Mouse (Mus musculus) forebrain, embryonic 15.5 days (tissue): ENCODE results near the gene Tcn2. TPM values are rescaled to one million over a fixed set of nuclear protein-coding genes. Genes with fewer than 3 reads are reported as not detected.
A peak's percentile ranks its signal among the peaks of the same experiment; 100 is the strongest.

ENCODE experiments used
- ATAC-seq: fragments of 200-750 bp; cut with Nextera tagmentation; replicated peaks from 2 replicates; pipeline ENCODE4 v1.8.0; 2017; ENCODE audit warnings: mild to moderate bottlenecking, moderate TSS enrichment, moderate library complexity
- H3K27ac ChIP-seq: fragments of 300-500 bp; sonication (generic); replicated peaks from 2 replicates; pipeline ENCODE4 v1.5.1; 2015; ENCODE audit warnings: mild to moderate bottlenecking, inconsistent platforms
- H3K27me3 ChIP-seq: fragments of 300-500 bp; sonication (generic); 2 replicates; pipeline ENCODE4 v1.6.1; 2015; ENCODE audit warnings: inconsistent platforms
- H3K36me3 ChIP-seq: fragments of 300-500 bp; sonication (generic); 2 replicates; pipeline ENCODE4 v1.6.1; 2015; ENCODE audit warnings: mild to moderate bottlenecking, inconsistent platforms
- H3K4me1 ChIP-seq: fragments of 300-500 bp; sonication (generic); 2 replicates; pipeline ENCODE4 v1.6.1; 2015; ENCODE audit warnings: inconsistent platforms
- H3K4me2 ChIP-seq: fragments of 300-500 bp; sonication (generic); replicated peaks from 2 replicates; pipeline ENCODE4 v1.6.1; 2015; ENCODE audit warnings: mild to moderate bottlenecking, inconsistent platforms
- H3K4me3 ChIP-seq: fragments of 300-500 bp; sonication (generic); 2 replicates; pipeline ENCODE4 v1.5.1; 2015; ENCODE audit warnings: mild to moderate bottlenecking, inconsistent platforms
- H3K9ac ChIP-seq: fragments of 300-500 bp; sonication (generic); replicated peaks from 2 replicates; pipeline ENCODE4 v1.6.1; 2015; ENCODE audit warnings: mild to moderate bottlenecking, inconsistent platforms
- H3K9me3 ChIP-seq: fragments of 300-500 bp; sonication (generic); 2 replicates; pipeline ENCODE4 v1.6.1; 2016; ENCODE audit warnings: inconsistent platforms
- WGBS: fragments of 180-500 bp; shearing (Covaris S2); methylation state at CpG from one replicate; pipeline ENCODE4 v1.1.7; 2015; ENCODE audit warnings: mixed read lengths; 5-methylcytosine and 5-hydroxymethylcytosine counted together
- polyA plus RNA-seq: library from polyadenylated mRNA; unstranded; fragments of >200 nt; fragmentation: Nextera tagmentation; extraction: Ambion mirVana; gene quantifications from 2 replicates; pipeline ENCODE4 v1.2.1, GENCODE M21; 2015

Gene Tcn2
- 14.1 and 15.3 TPM in 2 replicates for polyA plus RNA-seq

- ATAC-seq: peak; percentile 62
- Histone ChIP-seq H3K9me3 (no peaks in the 10 kb centered on the region), H3K27me3 (no peaks in the 10 kb centered on the region; the same call in 1 of the 2 replicates), H3K4me1 (peaks cover 25% of the 10 kb centered on the region), H3K4me2 (peak within 1 kb of the TSS; percentile 68), H3K27ac (no peak within 1 kb of the TSS), H3K4me3 (peak within 1 kb of the TSS; percentile 42), H3K9ac (peak within 1 kb of the TSS; percentile 41), H3K36me3 (no peaks in the 10 kb centered on the region)
- WGBS: under 1% methylated on average over 26 of the region's 26 CpGs
Observed at GRCm38 (mm10) chr11:3931511-3932211, at the start of gene Tcn2. Tcn2 (minus strand) TSS chr11:3932159.

GRCm38 (mm10) chr11:3981536-3981935 is 49.6 kb upstream of the Tcn2 start:
- peaks cover 6% of the 10 kb centered on the region for H3K4me1 ChIP-seq
- H3K9ac ChIP-seq: no peak overlapping the region
- no peak overlapping the region for H3K27ac ChIP-seq
- H3K4me3 ChIP-seq: no peak overlapping the region
- 83% methylated on average over 6 of the region's 6 CpGs for WGBS
- ATAC-seq: no peak
- peaks cover 34% of the 10 kb centered on the region for H3K36me3 ChIP-seq
- H3K27me3 ChIP-seq: peaks cover 11% of the 10 kb centered on the region; the same call in 1 of the 2 replicates
- no peak overlapping the region for H3K4me2 ChIP-seq
- no peaks in the 10 kb centered on the region for H3K9me3 ChIP-seq

GRCm38 (mm10) chr11:3978421-3978820 is 46.5 kb upstream of the Tcn2 start:
- Histone ChIP-seq H3K4me3 (no peak overlapping the region), H3K27ac (no peak overlapping the region), H3K27me3 (no peaks in the 10 kb centered on the region), H3K36me3 (peaks cover 64% of the 10 kb centered on the region), H3K9me3 (no peaks in the 10 kb centered on the region), H3K4me2 (no peak overlapping the region), H3K4me1 (peaks cover 3% of the 10 kb centered on the region), H3K9ac (no peak overlapping the region)
- no peak for ATAC-seq
- 87% methylated on average over 5 of the region's 5 CpGs for WGBS

GRCm38 (mm10) chr11:3976678-3977077 is 44.7 kb upstream of the Tcn2 start, which contains the start of gene 4930556J24Rik:
4930556J24Rik (minus strand) TSS chr11:3976778.
- no peaks in the 10 kb centered on the region for H3K27me3 ChIP-seq
- H3K9ac ChIP-seq: no peak within 1 kb of the TSS
- no peak for ATAC-seq
- H3K27ac ChIP-seq: no peak within 1 kb of the TSS
- H3K9me3 ChIP-seq: no peaks in the 10 kb centered on the region
- H3K4me1 ChIP-seq: no peaks in the 10 kb centered on the region
- H3K4me2 ChIP-seq: no peak within 1 kb of the TSS
- H3K36me3 ChIP-seq: peaks cover 78% of the 10 kb centered on the region
- WGBS: 98% methylated on average over 6 of the region's 6 CpGs
- H3K4me3 ChIP-seq: no peak within 1 kb of the TSS

DNA sequence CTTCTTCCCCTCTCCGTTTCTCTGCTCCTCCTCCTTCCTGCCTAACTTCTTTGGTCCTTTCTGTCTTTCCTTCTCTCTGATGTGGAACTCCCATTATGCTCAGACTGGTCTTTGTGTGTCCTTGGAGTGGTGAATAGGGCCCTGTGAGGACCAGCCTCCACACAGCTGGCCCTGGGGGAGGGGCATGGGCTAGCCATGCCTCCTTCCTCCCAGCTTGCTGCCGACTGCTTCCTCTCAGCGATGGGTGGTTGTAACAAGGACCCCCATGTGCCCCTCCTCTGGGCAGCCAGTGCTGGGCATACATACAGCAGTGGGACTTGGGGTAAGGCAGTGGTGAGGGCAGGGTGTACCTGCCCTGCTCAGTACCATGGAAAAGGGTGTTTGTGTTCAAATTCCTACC is 42.4 kb upstream of the Tcn2 start:
- H3K27ac ChIP-seq: no peak overlapping the region
- H3K9ac ChIP-seq: no peak overlapping the region
- WGBS: 57% methylated on average over 3 of the region's 3 CpGs
- H3K36me3 ChIP-seq: peaks cover 94% of the 10 kb centered on the region
- H3K4me2 ChIP-seq: no peak overlapping the region
- ATAC-seq: no peak
- no peaks in the 10 kb centered on the region for H3K9me3 ChIP-seq
- no peaks in the 10 kb centered on the region for H3K27me3 ChIP-seq
- no peaks in the 10 kb centered on the region for H3K4me1 ChIP-seq
- no peak overlapping the region for H3K4me3 ChIP-seq

GRCm38 (mm10) chr11:3973081-3973480 is 41.1 kb upstream of the Tcn2 start:
- WGBS: 96% methylated on average over 7 of the region's 7 CpGs
- peaks cover 92% of the 10 kb centered on the region for H3K36me3 ChIP-seq

DNA sequence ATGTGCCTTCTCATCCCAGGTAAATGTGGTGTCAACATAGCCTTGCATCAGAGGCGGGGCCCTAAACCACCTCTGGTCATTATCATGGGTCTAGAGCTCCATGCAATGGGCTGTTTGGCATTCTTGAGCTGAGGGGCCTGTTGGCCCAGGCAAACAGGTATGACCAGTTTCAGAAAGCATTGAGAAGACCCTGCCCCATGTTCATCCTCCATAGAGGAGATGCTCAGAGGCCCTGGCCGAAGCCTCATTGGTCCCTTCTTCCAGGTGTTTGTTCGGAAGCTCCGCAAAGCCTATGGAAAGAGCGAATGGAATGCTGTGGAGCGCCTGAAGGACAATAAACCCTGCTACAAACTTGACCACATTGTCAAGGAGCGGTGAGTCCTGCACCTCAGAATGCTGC is 38.4 kb upstream of the Tcn2 start:
- Histone ChIP-seq H3K4me2 (no peak overlapping the region), H3K4me1 (peaks cover 3% of the 10 kb centered on the region), H3K27me3 (no peaks in the 10 kb centered on the region), H3K36me3 (peaks cover 65% of the 10 kb centered on the region), H3K9me3 (no peaks in the 10 kb centered on the region), H3K27ac (no peak overlapping the region), H3K9ac (no peak overlapping the region), H3K4me3 (no peak overlapping the region)
- 94% methylated on average over 7 of the region's 7 CpGs for WGBS
- no peak for ATAC-seq

More at GRCm38 (mm10) chr11:3973081-3973480, 41.1 kb upstream of the Tcn2 start:
- H3K4me2 ChIP-seq: no peak overlapping the region
- no peak overlapping the region for H3K27ac ChIP-seq
- H3K27me3 ChIP-seq: no peaks in the 10 kb centered on the region
- no peaks in the 10 kb centered on the region for H3K9me3 ChIP-seq
- no peak for ATAC-seq
- H3K4me3 ChIP-seq: no peak overlapping the region
- H3K4me1 ChIP-seq: no peaks in the 10 kb centered on the region
- H3K9ac ChIP-seq: no peak overlapping the region

DNA sequence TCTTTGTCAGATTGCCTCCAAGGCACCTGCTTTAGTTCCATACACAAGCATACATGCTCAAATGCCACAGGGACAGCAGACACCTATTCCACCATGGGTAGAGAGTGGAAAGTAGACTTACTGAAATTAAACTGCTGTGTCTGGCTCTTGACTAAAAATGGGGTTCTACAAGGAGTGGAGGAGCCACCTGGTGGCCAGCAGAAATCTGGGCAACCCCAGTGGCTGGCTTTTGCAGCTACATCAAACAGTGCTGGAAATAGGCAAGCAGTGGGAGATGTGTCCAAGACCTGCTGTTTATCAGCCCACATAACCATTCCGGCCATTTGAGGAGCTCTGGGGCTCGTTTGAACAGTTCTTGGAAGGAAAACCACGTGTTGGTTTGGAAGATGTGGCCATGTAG is 37.9 kb upstream of the Tcn2 start:
- 94% methylated on average over 3 of the region's 3 CpGs for WGBS

DNA sequence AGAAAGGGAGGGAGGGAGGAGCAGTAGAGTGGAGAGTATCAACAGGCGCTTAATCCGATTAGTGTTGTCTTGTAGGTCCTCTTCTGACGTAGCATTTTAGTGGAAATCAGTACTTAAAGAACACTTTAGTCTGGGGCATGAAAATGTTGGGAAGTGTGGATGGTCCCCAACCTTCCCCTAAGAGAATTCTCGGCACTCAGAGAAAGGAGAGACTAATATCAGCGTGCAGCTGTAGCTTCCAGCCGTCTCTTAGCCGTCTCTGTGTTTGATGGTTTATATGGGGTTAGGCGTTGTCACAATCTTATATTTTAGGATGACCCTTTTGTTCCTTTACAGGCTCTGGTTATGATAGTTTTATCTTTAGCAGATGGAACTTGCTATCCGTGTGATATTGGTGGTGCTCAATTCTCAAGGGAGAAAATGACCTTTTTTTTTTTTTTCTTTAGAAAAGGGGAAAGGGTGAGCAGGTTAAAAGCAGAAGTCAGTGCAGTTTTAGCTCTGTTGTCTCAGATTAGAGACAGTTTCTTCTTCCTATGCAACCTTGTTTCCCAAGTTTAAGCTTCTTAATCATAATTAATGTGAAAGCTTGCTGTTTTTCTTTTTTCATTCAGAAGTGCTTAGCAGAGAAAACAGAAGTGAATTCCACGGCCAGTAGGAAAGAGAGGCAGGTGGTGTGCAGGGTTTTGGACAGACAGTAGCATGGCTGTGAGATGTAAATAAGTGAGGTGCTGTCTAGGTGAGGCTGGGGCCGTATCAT is 32.6 kb upstream of the Tcn2 start:
- no peaks in the 10 kb centered on the region for H3K9me3 ChIP-seq
- peak overlapping the region; percentile 72 for H3K4me2 ChIP-seq
- H3K27ac ChIP-seq: no peak overlapping the region
- peaks cover 12% of the 10 kb centered on the region for H3K36me3 ChIP-seq
- WGBS: 16% methylated on average over 11 of the region's 11 CpGs
- no peak for ATAC-seq
- H3K4me3 ChIP-seq: peak overlapping the region; percentile 89
- peak overlapping the region; percentile 72 for H3K9ac ChIP-seq
- H3K27me3 ChIP-seq: no peaks in the 10 kb centered on the region
- peaks cover 16% of the 10 kb centered on the region for H3K4me1 ChIP-seq

More for the DNA sequence above, 37.9 kb upstream of the Tcn2 start:
- Histone ChIP-seq H3K27ac (no peak overlapping the region), H3K9me3 (no peaks in the 10 kb centered on the region), H3K9ac (no peak overlapping the region), H3K4me2 (no peak overlapping the region), H3K36me3 (peaks cover 60% of the 10 kb centered on the region), H3K4me3 (no peak overlapping the region), H3K4me1 (peaks cover 9% of the 10 kb centered on the region), H3K27me3 (no peaks in the 10 kb centered on the region)
- ATAC-seq: no peak

DNA sequence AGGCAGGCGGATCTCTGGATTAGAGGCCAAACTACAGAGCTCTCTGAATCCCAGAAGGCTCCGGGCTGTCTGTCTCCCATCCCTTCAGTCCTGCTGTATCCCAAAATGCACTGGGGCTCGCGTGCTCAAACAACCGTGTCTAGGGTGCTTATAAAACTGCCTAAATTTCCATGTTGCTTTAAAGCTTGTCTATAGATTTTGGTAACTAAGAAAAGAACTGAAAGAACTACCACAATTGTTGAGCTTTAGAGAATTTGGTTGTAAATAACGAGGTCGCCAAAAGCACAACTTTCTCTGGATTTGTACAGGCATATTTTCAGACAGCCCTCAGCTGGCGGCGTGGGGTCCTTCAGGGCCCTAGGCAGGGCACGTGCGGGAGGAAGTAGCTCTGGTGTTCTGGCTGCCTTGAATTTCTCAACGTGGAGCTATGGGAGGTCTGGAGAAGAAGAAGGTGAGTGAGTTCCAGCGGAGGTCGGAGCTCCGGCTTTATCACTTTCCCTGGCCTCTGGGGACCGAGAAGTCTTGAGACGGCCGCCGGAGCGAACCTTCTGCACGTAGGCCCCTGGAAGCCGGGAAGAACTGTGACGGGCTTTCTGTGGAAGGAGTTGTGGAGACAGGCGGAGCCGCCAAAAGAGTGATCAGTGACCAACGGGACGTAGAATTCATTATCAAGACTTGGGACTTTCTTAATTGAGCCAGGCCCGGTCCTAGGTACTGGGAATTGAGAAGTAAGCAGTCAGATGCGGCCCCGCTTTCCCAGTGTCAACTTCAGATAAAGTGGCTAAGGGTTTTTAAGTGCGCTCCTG is 31.9 kb upstream of the Tcn2 start, which contains the start of gene Pes1:
TSS of gene Pes1 (plus strand) at position 366 of the 806 bp plus-strand sequence.
- Histone ChIP-seq H3K4me2 (peak within 1 kb of the TSS; percentile 72), H3K4me3 (peak within 1 kb of the TSS; percentile 89), H3K27ac (peak within 1 kb of the TSS; percentile 50; the same call in 1 of the 2 replicates), H3K9ac (peak within 1 kb of the TSS; percentile 72), H3K36me3 (peaks cover 5% of the 10 kb centered on the region), H3K9me3 (no peaks in the 10 kb centered on the region), H3K27me3 (no peaks in the 10 kb centered on the region), H3K4me1 (peaks cover 16% of the 10 kb centered on the region)
- under 1% methylated on average over 31 of the region's 31 CpGs for WGBS
- ATAC-seq: peak; percentile 94

DNA sequence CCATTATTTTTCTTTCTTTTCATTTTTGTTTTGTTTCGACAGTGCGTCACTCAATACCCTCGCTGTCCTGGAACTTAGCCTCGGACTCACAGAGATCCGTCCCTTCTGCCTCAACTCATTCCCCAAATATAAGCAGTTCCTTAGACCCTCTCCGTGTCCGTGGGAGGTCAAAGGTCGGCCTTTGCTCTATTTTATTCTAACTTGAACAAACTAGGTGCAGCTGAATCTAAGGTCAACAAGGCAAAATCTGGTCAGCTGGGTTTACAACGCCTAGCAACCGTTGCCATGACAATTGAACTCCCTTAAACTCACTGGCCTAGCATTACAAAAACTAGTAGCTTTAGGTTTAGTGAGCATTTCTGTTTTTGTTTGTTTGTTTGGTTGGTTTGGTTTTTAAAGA is 31.2 kb upstream of the Tcn2 start:
- no peaks in the 10 kb centered on the region for H3K9me3 ChIP-seq
- H3K9ac ChIP-seq: no peak overlapping the region
- peaks cover under 1% of the 10 kb centered on the region for H3K36me3 ChIP-seq
- H3K4me3 ChIP-seq: peak overlapping the region; percentile 89
- peak overlapping the region; percentile 50; the same call in 1 of the 2 replicates for H3K27ac ChIP-seq
- no peaks in the 10 kb centered on the region for H3K27me3 ChIP-seq
- peaks cover 16% of the 10 kb centered on the region for H3K4me1 ChIP-seq
- ATAC-seq: peak; percentile 35
- H3K4me2 ChIP-seq: peak overlapping the region; percentile 72
- WGBS: 87% methylated on average over 10 of the region's 10 CpGs
